Mouse (Mus musculus): ENCODE data around the gene Rpl11. TPM values are rescaled to one million over a fixed set of nuclear protein-coding genes. Genes with fewer than 3 reads are reported as not detected.
"Not testable (repeated sequence)": the region's sequence is repeated elsewhere in the genome, so short reads cannot be mapped to it uniquely, and the experiment has no call there.

The Rpl11 gene
- polyA plus RNA-seq (2016; fragmentation: Nextera tagmentation; extraction: Ambion mirVana) = 315 and 333 TPM in 2 replicates

GRCm38 (mm10) chr4:136053247-136053596 lies at the start of gene Rpl11:
Gene Rpl11 (minus strand): TSS chr4:136053428.
- Histone ChIP-seq H3K4me1 (peaks cover 23% of the 10 kb centered on the region), H3K9me3 (no peaks in the 10 kb centered on the region), H3K27me3 (no peaks in the 10 kb centered on the region), H3K27ac (peak within 1 kb of the TSS; percentile 95), H3K9ac (peak within 1 kb of the TSS; percentile 98), H3K4me3 (replicated peaks) (peak within 1 kb of the TSS; percentile 95), H3K4me2 (peak within 1 kb of the TSS; percentile 97), H3K36me3 (replicated peaks) (peaks cover 41% of the 10 kb centered on the region)
- WGBS = under 1% methylated on average over 21 of the region's 21 CpGs
- peak; percentile 97 for ATAC-seq (ENCODE audit: low FRiP score)

- ATAC-seq (ENCODE audit: low FRiP score); H3K4me3 ChIP-seq (replicated peaks); H3K9me3 ChIP-seq; H3K36me3 ChIP-seq (replicated peaks); H3K4me2 ChIP-seq; H3K27ac ChIP-seq; H3K9ac ChIP-seq: not testable (repeated sequence)
- peaks cover 13% of the 10 kb centered on the region for H3K27me3 ChIP-seq
- WGBS = 83% methylated on average over 4 of the region's 4 CpGs
- H3K4me1 ChIP-seq = peaks cover 13% of the 10 kb centered on the region
Observed at GRCm38 (mm10) chr4:136101753-136102152, 48.5 kb upstream of the Rpl11 start.

- 75% methylated on average over 12 of the region's 12 CpGs for WGBS
- Histone ChIP-seq H3K4me1 (peaks cover 14% of the 10 kb centered on the region), H3K4me3 (replicated peaks) (no peak overlapping the region), H3K4me2 (no peak overlapping the region), H3K9me3 (no peaks in the 10 kb centered on the region), H3K36me3 (replicated peaks) (no peaks in the 10 kb centered on the region), H3K27ac (no peak overlapping the region), H3K9ac (no peak overlapping the region), H3K27me3 (peaks cover 10% of the 10 kb centered on the region)
- no peak for ATAC-seq (ENCODE audit: low FRiP score)
Observed at GRCm38 (mm10) chr4:136100396-136101070, 47.3 kb upstream of the Rpl11 start.

GRCm38 (mm10) chr4:136098446-136098845 lies 45.2 kb upstream of the Rpl11 start:
- WGBS = 96% methylated on average over 3 of the region's 3 CpGs
- no peaks in the 10 kb centered on the region for H3K36me3 ChIP-seq (replicated peaks)
- no peaks in the 10 kb centered on the region for H3K9me3 ChIP-seq
- no peak overlapping the region for H3K9ac ChIP-seq
- no peak for ATAC-seq (ENCODE audit: low FRiP score)
- peaks cover 2% of the 10 kb centered on the region; the same call in 1 of the 2 replicates for H3K27me3 ChIP-seq
- H3K4me3 ChIP-seq (replicated peaks) = no peak overlapping the region
- H3K4me2 ChIP-seq = no peak overlapping the region
- H3K27ac ChIP-seq = no peak overlapping the region
- peaks cover 14% of the 10 kb centered on the region; the same call in 1 of the 2 replicates for H3K4me1 ChIP-seq

GRCm38 (mm10) chr4:136096446-136097113 lies 43.4 kb upstream of the Rpl11 start:
- H3K4me1 ChIP-seq = peaks cover 14% of the 10 kb centered on the region; the same call in 1 of the 2 replicates
- no peak overlapping the region for H3K4me3 ChIP-seq (replicated peaks)
- no peaks in the 10 kb centered on the region for H3K27me3 ChIP-seq
- H3K36me3 ChIP-seq (replicated peaks) = no peaks in the 10 kb centered on the region
- H3K9me3 ChIP-seq = no peaks in the 10 kb centered on the region
- ATAC-seq (ENCODE audit: low FRiP score) = no peak
- 68% methylated on average over 11 of the region's 11 CpGs for WGBS
- H3K27ac ChIP-seq = no peak overlapping the region
- H3K4me2 ChIP-seq = no peak overlapping the region
- H3K9ac ChIP-seq = no peak overlapping the region

GRCm38 (mm10) chr4:136095490-136096105 lies 42.4 kb upstream of the Rpl11 start:
- Histone ChIP-seq H3K36me3 (replicated peaks) (no peaks in the 10 kb centered on the region), H3K4me3 (replicated peaks) (no peak overlapping the region), H3K4me2 (no peak overlapping the region), H3K27ac (no peak overlapping the region), H3K9me3 (no peaks in the 10 kb centered on the region), H3K9ac (no peak overlapping the region), H3K27me3 (no peaks in the 10 kb centered on the region), H3K4me1 (peaks cover 14% of the 10 kb centered on the region; the same call in 1 of the 2 replicates)
- ATAC-seq (ENCODE audit: low FRiP score) = no peak
- 82% methylated on average over 9 of the region's 9 CpGs for WGBS

- H3K4me3 ChIP-seq (replicated peaks) = no peak overlapping the region
- H3K4me2 ChIP-seq = no peak overlapping the region
- peaks cover 14% of the 10 kb centered on the region; the same call in 1 of the 2 replicates for H3K4me1 ChIP-seq
- H3K9ac ChIP-seq = no peak overlapping the region
- no peak for ATAC-seq (ENCODE audit: low FRiP score)
- WGBS = 75% methylated on average over 18 of the region's 18 CpGs
- no peaks in the 10 kb centered on the region for H3K27me3 ChIP-seq
- no peak overlapping the region for H3K27ac ChIP-seq
- no peaks in the 10 kb centered on the region for H3K9me3 ChIP-seq
- H3K36me3 ChIP-seq (replicated peaks) = no peaks in the 10 kb centered on the region
Observed at GRCm38 (mm10) chr4:136094519-136095219, 41.4 kb upstream of the Rpl11 start.

- H3K36me3 ChIP-seq (replicated peaks) = no peaks in the 10 kb centered on the region
- no peak overlapping the region for H3K9ac ChIP-seq
- H3K4me3 ChIP-seq (replicated peaks) = no peak overlapping the region
- H3K4me2 ChIP-seq = no peak overlapping the region
- ATAC-seq (ENCODE audit: low FRiP score) = no peak
- no peak overlapping the region for H3K27ac ChIP-seq
- 90% methylated on average over 7 of the region's 7 CpGs for WGBS
- peaks cover 24% of the 10 kb centered on the region for H3K4me1 ChIP-seq
- no peaks in the 10 kb centered on the region for H3K9me3 ChIP-seq
- no peaks in the 10 kb centered on the region for H3K27me3 ChIP-seq
Observed at GRCm38 (mm10) chr4:136092498-136092897, 39.3 kb upstream of the Rpl11 start.

GRCm38 (mm10) chr4:136091346-136091745 lies 38.1 kb upstream of the Rpl11 start:
- no peaks in the 10 kb centered on the region for H3K36me3 ChIP-seq (replicated peaks)
- no peak overlapping the region for H3K4me3 ChIP-seq (replicated peaks)
- peaks cover 24% of the 10 kb centered on the region for H3K4me1 ChIP-seq
- no peak for ATAC-seq (ENCODE audit: low FRiP score)
- no peaks in the 10 kb centered on the region for H3K27me3 ChIP-seq
- H3K9ac ChIP-seq = no peak overlapping the region
- WGBS = 95% methylated on average over 4 of the region's 4 CpGs
- no peak overlapping the region for H3K27ac ChIP-seq
- H3K9me3 ChIP-seq = no peaks in the 10 kb centered on the region
- H3K4me2 ChIP-seq = no peak overlapping the region

- H3K36me3 ChIP-seq (replicated peaks) = no peaks in the 10 kb centered on the region
- H3K27ac ChIP-seq = no peak overlapping the region
- no peak overlapping the region for H3K4me3 ChIP-seq (replicated peaks)
- H3K9me3 ChIP-seq = no peaks in the 10 kb centered on the region
- no peak overlapping the region for H3K4me2 ChIP-seq
- H3K9ac ChIP-seq = no peak overlapping the region
- 64% methylated on average over 11 of the region's 11 CpGs for WGBS
- H3K4me1 ChIP-seq = peaks cover 18% of the 10 kb centered on the region
- no peak for ATAC-seq (ENCODE audit: low FRiP score)
- no peaks in the 10 kb centered on the region for H3K27me3 ChIP-seq
Observed at GRCm38 (mm10) chr4:136089748-136090583, 36.7 kb upstream of the Rpl11 start.

GRCm38 (mm10) chr4:136088971-136089747 lies 35.9 kb upstream of the Rpl11 start:
- H3K4me3 ChIP-seq (replicated peaks) = no peak overlapping the region
- no peak for ATAC-seq (ENCODE audit: low FRiP score)
- no peaks in the 10 kb centered on the region for H3K36me3 ChIP-seq (replicated peaks)
- H3K9ac ChIP-seq = no peak overlapping the region
- no peaks in the 10 kb centered on the region for H3K27me3 ChIP-seq
- no peak overlapping the region for H3K4me2 ChIP-seq
- 22% methylated on average over 16 of the region's 16 CpGs for WGBS
- H3K4me1 ChIP-seq = peaks cover 11% of the 10 kb centered on the region
- H3K27ac ChIP-seq = no peak overlapping the region
- no peaks in the 10 kb centered on the region for H3K9me3 ChIP-seq
